Mouse (Mus musculus) heart, adult 2 months (tissue): ENCODE data around the gene Narfl.

Source experiments
- CTCF ChIP-seq: fragments of 200-600 bp; IDR thresholded peaks from 2 replicates; pipeline ENCODE4 v1.8.1; 2022; ENCODE audit warnings: antibody characterized with exemption, mild to moderate bottlenecking, moderate library complexity
- EP300 ChIP-seq: fragments of 200-500 bp; IDR thresholded peaks from 2 replicates; pipeline ENCODE4 v1.6.1; 2011; ENCODE audit warnings: low read depth, low read length, control low read depth; ENCODE audit not compliant: insufficient read depth

- TF ChIP-seq CTCF, result no peak
- 0 out of 2 replicates have a peak, but pooled peaks have one; percentile 4 for TF ChIP-seq EP300
Observed at GRCm38 (mm10) chr17:25728009-25728270, 45.6 kb upstream of the Narfl start.
